Mouse (Mus musculus) left cerebral cortex, adult 18-20 months (tissue): ENCODE measurements around the gene Rnf26. TPM values are rescaled to one million over a fixed set of nuclear protein-coding genes. Genes with fewer than 3 reads are reported as not detected.

Experiments
- DNase-seq, 2 experiments: peaks; one replicate each; pipeline ENCODE4 v3.0.0; 2021 to 2022; ENCODE audit warnings: low spot score in 2 of 2, mixed read lengths in 1 of 2
- long read RNA-seq, 2 experiments: library from polyadenylated mRNA; stranded (forward); transcript quantifications; one replicate each; pipeline ENCODE4 v2.0.0; 2021
- total RNA-seq, 2 experiments: library from RNA; stranded (reverse); gene quantifications; 2 replicates each; pipeline ENCODE4 v1.2.3; 2021

Rnf26 gene
- 10 to 100 TPM; 28.7 to 31.9 TPM for total RNA-seq
- long read RNA-seq, experiment 1, transcript Rnf26-201 (1 exons, 2,724 nt), result major isoform, 68 of 70 reads
- long read RNA-seq, experiment 1, partial matches to known transcripts, result 1 of 70 reads
- long read RNA-seq, experiment 1, other reads (novel, unspliced or antisense), result 0 of 70 reads
- long read RNA-seq, experiment 2, transcript Rnf26-201 (1 exons, 2,724 nt), result major isoform, 60 of 61 reads
- long read RNA-seq, experiment 2, partial matches to known transcripts, result 0 of 61 reads
- long read RNA-seq, experiment 2, other reads (novel, unspliced or antisense), result 0 of 61 reads

DNA sequence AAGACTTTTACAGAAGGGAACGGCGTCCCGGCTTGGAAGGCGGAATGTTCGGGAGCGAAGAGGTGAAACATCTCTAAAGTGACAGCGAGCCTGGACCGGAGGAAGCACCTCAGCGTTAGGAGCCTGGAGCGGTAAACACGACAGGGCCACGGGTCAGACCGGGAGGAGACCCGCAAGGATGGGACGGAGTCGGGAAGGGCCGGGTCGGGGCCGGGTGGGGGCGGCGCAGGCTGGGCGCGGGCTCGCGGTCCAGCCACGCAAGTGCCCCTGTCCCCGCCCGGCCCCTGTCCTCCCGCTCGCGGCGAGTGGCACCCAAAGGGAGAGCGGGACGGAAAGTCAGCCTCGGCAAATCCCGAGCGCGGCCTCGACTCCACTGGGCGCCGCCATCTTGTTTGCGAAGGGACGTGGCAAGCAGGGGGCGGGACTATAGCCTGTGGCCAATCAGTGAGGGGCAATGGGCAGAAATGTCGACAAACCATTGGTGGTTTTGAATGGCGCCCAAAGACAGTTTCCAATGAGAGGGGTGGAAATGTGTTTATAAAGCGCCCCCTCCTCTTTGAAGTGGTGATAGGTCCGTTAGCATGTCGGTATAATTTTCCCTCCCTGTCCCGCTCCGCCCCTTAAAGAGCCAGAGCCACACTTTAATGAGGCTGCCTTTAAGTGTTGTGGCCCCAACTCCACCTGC is at the start of gene Rnf26, which contains the start of gene Gm49380:
Rnf26 (minus strand) TSS at position 413 of the 685 bp plus-strand sequence.
Gm49380 (minus strand) TSS at position 396 of the 685 bp plus-strand sequence.
- DNase-seq, result peak; percentile 94 to 96

DNA sequence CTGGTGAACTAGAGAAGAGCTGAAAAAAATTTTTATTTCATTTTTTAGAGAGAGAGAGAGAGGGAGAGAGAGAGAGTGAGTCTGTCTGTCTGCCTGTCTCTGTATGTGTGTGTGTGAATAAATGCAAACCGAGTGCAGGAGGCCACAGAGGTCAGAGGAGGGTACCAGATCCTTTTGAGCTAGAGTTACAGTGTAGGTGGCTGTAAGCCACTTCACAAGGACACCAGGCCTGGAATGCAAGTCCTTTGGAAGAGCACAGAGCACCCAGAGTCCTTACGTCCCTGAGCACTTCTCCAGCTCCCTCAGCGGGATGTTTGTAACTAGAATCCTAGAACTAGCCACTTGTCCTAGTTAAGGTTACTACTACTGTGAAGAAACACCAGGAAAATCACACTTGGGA is 46.6 kb upstream of the Rnf26 start:
- DNase-seq, result no peak

DNA sequence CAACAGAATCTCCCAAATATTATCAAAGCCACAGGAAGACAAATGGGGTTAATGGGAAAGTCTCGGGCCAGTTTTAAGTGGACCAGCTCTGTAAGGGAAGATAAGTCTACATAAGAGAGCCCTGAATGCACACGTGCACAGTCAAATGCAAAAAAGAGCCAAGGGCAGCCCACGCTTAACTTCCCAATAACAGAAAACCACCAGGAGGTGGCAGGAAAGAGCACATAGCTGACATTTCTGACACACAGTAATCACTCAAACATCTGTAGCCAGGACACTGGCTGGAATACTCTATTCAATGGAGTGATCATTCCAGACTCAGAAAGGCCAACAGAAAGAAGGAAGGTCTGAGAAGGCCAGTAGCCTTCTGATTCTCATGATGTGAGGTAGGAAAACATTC is 34.0 kb upstream of the Rnf26 start:
- DNase-seq, result no peak

DNA sequence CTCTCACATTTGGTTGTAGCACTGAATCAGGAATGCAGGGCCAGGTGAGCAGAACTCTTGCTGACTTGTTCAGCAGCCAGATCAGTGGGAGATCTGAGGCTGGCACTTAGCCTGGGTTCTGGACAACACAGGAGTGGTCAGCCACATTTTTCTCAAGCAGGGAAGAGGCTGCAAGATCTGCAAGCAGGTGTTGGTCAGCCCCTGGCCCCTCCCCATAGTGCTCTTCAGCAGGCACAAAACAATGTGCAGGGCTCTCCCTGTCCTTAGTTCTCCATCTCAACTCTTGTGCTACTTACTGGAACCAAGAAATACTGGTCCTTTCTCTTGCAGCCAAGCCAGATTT is 31.4 kb upstream of the Rnf26 start:
- DNase-seq, result no peak

DNA sequence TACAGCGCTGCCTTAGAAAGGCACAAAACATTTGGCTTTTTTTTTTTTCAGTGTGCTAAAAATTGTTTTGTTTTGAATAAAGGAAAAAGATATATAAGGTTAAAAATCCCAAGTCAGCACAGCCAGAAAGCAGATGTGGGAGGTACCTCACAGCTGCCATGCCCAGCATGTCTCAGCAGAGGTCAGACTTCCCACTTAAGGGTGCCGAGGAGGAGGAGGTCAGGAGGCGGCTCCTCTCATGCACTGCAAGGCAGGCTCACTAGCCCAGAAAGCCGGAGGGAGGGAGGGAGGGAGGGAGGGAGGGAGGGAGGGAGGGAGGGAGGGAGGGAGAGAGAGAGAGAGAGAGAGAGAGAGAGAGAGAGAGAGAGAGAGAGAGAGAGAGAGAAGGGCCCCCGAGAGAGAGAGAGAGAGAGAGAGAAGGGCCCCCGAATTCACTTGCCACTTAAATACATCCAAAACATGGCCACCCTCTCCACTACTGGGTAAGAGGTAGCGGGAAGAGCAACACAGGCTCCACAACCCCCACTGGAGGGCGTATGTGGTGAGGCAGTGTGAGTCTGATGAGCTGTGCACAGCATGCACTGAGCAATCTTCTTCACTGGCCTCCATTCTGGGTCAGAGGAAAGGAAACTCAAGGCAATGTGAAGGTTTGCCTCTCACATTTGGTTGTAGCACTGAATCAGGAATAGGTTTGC is 30.9 kb upstream of the Rnf26 start:
- no peak for DNase-seq

DNA sequence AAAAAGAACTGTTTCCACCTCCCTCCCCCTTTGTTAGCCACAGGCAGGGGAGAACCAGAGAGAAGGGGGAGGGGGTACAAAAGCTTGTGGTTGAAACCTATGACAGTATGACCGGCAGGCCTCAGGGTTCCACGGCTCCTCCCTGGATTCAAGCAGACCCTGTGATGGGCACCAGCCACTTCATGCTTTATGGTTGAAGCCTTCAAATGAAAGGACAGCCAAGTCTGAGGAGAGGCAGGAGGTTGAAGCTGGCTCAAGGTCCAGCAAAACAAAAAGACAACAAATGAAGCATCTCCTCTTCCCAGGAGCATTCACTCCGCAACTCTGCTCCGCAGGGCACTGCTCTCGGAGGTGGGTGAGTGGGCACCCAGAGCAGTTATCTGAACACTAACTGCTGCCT is 30.1 kb upstream of the Rnf26 start:
- DNase-seq, result no peak

DNA sequence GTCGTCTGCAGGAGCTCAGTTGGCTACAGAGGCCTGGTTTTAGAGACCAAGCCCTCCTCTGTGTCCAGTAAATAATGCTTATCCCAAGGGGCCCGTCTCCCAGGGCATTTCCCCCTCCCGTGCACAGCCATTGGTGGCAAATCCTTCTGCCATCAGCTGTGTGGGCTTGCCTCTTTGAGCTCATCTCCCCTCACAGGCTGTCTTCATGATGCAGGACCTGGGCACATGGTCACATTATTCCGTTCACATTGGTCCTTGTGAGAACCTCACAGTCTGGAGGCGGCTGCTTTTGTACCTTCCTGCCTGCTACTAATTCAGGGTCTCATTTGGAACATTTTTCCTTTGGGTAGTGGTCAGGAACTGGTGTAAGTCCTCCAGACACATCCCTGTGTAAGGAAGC is 28.6 kb upstream of the Rnf26 start:
- no peak for DNase-seq

DNA sequence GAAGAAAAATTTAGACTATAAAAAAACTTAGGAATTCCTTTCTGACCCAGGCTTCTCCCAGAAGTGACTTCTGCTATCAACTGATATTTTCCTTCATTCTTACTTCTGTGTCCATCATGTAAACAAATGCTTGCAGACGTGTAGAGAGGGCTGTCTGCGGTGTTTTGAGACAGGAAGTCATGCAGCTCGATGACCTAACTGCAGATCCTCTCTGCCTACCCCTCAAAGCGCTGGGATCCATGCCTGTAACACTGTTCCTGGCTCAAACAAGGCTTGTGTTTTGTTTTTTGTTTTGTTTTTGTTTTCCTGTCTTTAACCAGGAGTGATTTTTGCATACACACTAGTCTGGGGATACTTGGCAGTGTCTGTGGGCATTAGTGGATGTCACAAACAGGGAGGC is 24.5 kb upstream of the Rnf26 start:
- no peak for DNase-seq

DNA sequence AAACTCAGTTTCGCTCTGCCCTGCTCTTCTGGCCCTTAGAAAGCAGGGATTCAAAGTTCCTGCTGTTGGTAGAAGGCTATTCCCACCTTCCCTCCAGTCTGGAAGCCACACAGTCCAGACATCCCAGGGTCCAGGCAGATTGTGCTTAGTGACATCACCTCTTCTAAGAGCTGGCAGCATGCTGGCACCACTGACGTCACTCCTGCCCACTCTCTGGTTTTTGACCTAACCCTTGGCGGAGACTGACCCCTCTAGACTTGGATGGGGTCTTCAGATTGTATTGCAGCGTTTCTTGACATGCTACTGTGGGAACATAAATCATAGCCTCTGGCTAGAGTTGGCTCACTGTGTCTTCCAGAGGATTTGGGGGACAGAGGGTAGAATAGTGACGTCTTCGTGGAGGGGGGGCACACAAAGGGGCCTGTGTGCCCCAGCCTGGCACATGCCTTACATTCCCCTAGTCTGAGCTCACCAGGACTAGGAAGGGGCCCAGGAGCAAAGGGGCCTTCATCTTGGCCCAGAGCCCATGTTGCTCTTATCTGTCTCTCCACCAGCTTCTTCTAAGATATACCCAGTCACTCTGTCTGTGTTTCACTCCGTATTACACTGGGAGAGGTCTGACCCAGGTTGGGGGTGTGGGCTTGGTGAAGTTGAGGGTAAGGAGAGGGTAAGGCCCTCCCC is 22.6 kb upstream of the Rnf26 start:
- DNase-seq, result no peak

DNA sequence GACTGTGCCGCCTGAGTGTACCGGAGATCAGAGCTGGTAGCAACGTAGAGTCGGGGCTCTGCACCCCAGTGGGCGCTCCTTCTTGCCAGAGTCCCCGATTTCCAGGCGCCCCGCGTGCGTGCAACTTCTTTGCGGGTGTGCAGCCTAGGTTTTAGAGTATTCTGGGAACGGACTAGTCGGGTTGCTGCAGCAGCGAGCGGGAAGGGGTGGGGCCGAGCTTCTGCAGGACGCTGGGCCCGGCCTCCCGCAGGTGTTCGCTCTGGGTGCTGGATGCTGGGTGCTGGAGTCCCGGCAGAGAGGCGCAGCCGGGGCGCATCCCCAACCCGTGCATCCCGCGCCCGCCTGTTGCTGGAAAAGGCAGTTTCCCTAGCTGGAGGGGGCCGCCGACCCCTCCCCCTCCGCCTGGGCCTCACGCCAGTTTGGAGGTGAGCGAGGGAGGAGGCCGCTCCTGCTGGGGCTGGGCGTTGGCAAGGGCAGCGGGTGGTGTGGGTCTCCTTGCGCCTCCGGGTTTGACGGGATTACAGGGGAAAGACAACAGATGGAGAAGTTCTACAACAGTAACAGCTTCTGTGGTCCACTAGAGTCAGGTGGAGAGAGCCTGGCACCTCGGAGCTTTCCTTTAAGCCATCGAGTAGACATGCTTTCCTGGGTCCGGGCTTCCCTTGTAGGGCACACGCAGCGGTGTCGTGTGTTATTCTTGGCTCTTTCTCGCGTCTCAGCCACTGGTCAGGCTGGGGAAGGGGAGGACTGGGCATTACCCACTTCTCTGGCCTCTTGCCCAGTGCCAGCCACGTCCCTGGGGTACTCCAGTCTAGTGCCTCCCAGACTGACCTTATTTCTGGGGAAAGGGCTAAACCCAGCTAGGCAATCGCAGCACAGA is 21.8 kb upstream of the Rnf26 start:
- DNase-seq, result no peak

DNA sequence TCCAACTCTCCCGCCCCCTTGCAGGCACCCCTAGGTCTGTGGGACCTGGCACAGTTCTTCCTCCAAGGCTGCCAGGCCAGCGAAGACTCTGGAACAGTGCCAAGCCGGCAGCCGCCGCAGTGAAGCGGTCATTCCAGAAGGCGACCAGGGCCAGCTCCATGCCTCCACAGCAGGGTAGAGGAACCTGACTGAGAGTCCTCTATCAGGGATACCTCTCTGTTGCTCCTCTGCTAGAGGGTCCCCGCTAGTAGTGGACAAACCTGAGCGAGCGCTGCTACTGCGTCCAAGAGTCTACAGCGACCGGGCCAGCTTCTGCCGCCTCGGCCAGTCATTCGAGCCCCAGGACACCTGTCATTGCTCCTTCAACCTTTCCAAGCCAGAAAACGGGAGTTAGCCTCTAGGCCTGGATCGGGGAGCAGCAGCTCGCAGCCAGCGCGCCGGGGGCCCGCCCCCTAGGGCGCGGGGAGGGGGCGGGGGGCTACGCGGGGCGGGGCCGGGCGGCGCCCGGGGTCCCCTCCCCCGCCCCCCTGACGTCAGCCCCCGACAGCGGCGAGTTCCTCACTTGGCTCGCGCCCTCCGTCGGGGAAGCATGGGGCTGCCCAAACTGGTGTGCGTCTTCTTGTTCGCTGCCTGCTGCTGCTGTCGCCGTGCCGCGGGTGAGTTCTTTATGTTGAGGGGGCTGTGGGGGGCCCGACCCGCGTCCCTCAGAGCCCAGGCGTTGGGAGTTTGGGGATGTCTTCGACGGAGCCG is 21.0 kb upstream of the Rnf26 start, which contains the start of gene Mcam:
Mcam (plus strand) TSS at position 369 of the 750 bp plus-strand sequence.
- DNase-seq, result no peak

DNA sequence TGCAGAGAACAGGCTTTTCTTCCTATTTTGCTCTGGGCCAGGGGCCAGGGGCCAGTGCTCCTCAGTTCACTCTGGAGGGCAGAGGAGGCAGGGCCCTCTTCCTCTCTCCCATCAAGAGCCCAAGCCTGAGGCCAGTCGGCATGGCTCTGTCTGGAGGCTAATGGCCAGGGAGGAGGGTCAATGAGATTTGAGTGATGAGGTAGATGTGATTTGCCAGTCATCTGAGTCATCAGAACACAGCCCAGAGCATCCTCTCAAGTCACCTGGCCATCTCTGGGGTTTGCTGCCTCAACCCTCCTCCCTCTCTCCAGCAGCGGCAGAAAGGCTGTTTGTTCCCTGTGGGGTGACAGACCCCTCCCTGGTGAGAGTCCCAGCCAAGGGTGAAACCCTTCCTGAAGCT is 20.0 kb upstream of the Rnf26 start:
- no peak for DNase-seq

DNA sequence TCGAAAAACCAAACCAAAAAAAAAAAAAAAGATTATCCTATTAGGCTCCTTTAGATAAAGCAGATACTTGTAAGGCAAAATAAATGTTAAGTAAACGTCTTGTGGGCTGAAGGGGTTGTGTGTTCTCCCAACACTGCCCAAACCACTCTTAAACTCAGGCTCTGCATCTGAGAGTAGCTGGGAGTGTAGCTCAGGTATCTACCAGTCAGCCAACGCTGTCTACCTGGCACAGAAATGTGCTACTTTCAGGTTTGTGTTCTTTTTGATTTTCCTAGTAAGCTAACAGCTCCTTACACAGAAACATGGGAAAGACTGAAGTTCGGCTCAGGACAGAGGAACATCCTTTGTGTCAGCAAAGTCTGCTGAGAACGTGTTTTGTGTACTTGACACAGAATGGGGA is 18.9 kb upstream of the Rnf26 start:
- no peak for DNase-seq

DNA sequence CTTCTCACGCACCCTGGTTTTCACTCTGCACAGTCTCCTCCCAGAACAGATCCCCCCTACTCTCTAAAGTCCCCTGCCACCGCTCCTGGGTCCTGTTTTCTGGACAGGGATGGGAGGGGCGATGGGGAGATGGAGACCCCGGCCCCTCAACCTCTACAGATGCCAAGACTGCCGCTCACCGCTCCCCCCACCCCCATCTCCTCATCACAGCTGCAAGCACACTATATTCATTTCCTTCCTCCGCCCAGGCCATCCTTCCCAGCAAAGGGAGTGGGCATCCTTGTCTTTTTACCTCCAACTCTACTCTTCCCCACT is 17.9 kb upstream of the Rnf26 start:
- no peak for DNase-seq

DNA sequence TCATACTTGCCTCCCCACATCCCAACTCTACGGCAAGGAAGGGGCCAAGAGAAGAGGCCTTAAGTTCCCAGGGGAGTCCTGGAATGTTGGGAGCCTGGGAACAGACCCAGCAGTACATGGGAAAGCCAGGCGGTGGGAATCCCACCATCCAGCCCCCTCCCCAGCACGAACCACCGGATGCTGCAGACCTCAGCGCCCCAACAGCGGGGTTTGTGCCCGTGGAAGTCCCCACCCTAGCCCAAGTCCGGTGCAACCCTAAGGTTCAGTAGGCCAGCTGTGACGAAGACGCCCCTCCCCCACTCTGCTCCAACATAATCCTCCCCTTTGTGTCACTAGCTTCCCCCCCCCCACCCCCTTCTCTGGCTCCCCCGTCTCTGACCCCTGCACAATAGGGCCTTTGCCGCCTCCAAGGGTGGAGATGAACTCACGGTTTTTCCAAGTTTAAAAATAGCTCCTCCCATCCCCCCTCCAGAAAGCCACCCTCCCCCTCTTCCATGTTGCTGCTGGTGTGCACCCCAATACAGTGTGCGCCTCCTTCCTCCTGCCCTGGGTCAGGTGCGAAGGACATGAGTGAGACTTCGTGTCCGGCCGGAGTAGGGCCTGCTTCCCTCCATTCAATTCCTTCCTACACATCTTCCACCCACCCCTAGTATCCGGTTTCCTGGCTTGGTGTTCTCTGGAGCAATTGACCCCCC is 17.4 kb upstream of the Rnf26 start:
- DNase-seq, result peak in 1 of 2 experiments; percentile 27

DNA sequence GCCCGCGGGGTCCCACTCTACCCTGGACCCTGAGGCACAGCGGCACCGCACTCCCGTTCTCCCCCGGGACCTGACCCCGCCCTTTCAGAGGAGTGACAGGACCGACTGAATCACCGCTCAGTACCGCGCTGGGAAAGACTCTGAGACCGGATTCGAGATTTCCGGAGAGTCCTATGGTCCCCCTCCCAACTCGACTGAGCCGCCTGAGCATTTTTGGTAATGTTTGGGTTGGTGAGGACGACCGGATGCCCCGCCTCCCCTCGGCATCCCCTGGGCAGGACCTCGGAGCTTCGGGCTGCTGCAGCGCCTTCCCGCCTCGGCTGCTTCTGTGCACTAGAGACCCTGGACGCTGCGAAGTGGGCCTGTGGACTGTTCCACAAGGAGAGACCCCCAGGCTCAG is 16.7 kb upstream of the Rnf26 start:
- no peak for DNase-seq

DNA sequence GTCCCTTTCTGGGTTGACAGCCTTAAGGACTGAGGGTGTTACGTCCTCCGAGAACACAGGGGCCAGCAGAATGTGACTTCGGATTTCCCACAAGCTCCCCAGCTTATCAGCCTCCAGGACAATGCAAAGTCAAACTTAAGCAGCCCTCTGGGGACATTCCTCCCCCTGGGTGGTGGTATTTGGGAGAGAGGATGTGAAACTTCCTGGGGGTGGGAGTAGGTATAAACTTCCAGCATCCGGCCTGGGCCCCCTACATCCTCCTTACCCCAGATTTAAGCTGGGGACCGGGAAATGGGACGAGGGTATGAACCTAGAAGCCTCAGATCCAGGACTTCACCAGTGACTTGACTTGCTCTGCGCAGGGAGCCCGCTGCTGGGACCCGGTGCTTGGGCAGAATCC is 16.3 kb upstream of the Rnf26 start:
- no peak for DNase-seq

DNA sequence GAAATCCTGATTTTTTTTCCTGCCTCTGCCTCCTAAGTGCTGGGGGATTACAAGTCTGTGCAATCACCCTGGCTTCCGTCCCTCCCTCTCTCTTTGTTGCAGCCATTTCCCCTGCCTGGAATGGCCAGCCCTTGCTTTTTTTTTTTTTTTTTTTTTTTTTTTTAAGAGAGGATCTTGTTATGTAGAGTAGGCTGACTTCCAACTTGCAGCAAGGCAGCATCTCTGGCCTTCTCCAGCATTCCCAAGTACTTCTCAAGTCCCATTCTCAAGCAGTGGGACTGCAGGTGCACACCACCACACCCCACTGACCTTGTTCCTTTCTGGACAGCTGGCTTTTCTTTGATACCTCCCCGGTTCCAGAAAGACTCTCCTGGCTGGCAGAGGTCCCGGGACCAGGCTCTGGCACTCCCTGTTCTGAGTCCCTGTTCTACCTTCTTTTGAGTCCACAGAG is 14.1 kb upstream of the Rnf26 start:
- DNase-seq, result no peak

DNA sequence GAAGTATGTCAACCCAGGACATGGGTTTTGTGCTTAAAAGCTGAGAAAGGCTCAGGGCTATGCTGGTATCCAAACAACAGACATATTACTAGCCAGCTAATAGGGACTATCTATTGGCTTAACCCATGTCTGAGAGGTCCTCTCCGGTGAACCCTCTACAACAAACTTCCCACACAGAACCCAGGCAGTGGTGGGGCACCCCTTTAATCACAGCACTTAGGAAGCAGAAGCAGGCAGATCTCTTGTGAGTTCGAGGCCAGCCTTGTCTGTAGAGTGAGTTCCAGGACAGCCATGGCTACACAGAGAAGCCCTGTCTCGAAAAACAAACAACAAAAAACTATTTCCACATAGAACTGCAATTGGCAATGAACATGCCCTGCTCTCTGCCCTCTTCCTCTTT is 13.4 kb upstream of the Rnf26 start:
- no peak for DNase-seq
